Mouse (Mus musculus): Measurements from ENCODE around the gene Adgrv1. TPM values are rescaled to one million over a fixed set of nuclear protein-coding genes. Genes with fewer than 3 reads are reported as not detected.

Gene Adgrv1
- polyA plus RNA-seq, 1 experiment from 2014 or later: 54.5 TPM

GRCm38 (mm10) chr13:81425111-81425510 is 207.8 kb downstream of the Adgrv1 start:
- Histone ChIP-seq H3K4me2 (replicated peaks; ENCODE audit: low read depth, low read length) (no peak overlapping the region), H3K9me3 (ENCODE audit: control insufficient read depth, low read length) (no peaks in the 10 kb centered on the region), H3K27ac (ENCODE audit: low read depth, low read length) (no peak overlapping the region), H3K27me3 (ENCODE audit: control insufficient read depth, insufficient read depth, low read length) (no peaks in the 10 kb centered on the region), H3K9ac (ENCODE audit: low read depth, low read length) (no peak overlapping the region), H3K4me1 (replicated peaks; ENCODE audit: control insufficient read depth, insufficient read depth, low read length) (no peaks in the 10 kb centered on the region), H3K36me3 (ENCODE audit: control insufficient read depth, insufficient read depth, low read length) (no peaks in the 10 kb centered on the region), H3K4me3 (ENCODE audit: low read depth, low read length) (no peak overlapping the region)
- ATAC-seq (ENCODE audit: low FRiP score): no peak
- no peak for DNase-seq (ENCODE audit: low spot score)
- WGBS: 66% methylated on average over 6 of the region's 6 CpGs

GRCm38 (mm10) chr13:81424002-81424401 is 209.0 kb downstream of the Adgrv1 start:
- Histone ChIP-seq H3K4me3 (ENCODE audit: low read depth, low read length) (no peak overlapping the region), H3K27ac (ENCODE audit: low read depth, low read length) (no peak overlapping the region), H3K4me2 (replicated peaks; ENCODE audit: low read depth, low read length) (no peak overlapping the region), H3K9ac (ENCODE audit: low read depth, low read length) (no peak overlapping the region), H3K4me1 (replicated peaks; ENCODE audit: control insufficient read depth, insufficient read depth, low read length) (no peaks in the 10 kb centered on the region), H3K9me3 (ENCODE audit: control insufficient read depth, low read length) (no peaks in the 10 kb centered on the region), H3K27me3 (ENCODE audit: control insufficient read depth, insufficient read depth, low read length) (no peaks in the 10 kb centered on the region), H3K36me3 (ENCODE audit: control insufficient read depth, insufficient read depth, low read length) (no peaks in the 10 kb centered on the region)
- DNase-seq (ENCODE audit: low spot score) (no peak), ATAC-seq (ENCODE audit: low FRiP score) (no peak)
- 78% methylated on average over 4 of the region's 4 CpGs for WGBS

GRCm38 (mm10) chr13:81407881-81408460 is 225.0 kb downstream of the Adgrv1 start:
- WGBS: 88% methylated on average over 1 of the region's 1 CpGs

GRCm38 (mm10) chr13:81402826-81403225 is 230.1 kb downstream of the Adgrv1 start:
- H3K9ac ChIP-seq (ENCODE audit: low read depth, low read length): no peak overlapping the region
- 94% methylated on average over 3 of the region's 3 CpGs for WGBS
- H3K27me3 ChIP-seq (ENCODE audit: control insufficient read depth, insufficient read depth, low read length): no peaks in the 10 kb centered on the region
- H3K36me3 ChIP-seq (ENCODE audit: control insufficient read depth, insufficient read depth, low read length): no peaks in the 10 kb centered on the region
- H3K4me1 ChIP-seq (replicated peaks; ENCODE audit: control insufficient read depth, insufficient read depth, low read length): no peaks in the 10 kb centered on the region
- no peak for DNase-seq (ENCODE audit: low spot score)
- no peak for ATAC-seq (ENCODE audit: low FRiP score)
- H3K27ac ChIP-seq (ENCODE audit: low read depth, low read length): no peak overlapping the region
- no peaks in the 10 kb centered on the region for H3K9me3 ChIP-seq (ENCODE audit: control insufficient read depth, low read length)
- H3K4me3 ChIP-seq (ENCODE audit: low read depth, low read length): no peak overlapping the region
- H3K4me2 ChIP-seq (replicated peaks; ENCODE audit: low read depth, low read length): no peak overlapping the region

More at GRCm38 (mm10) chr13:81407881-81408460, 225.0 kb downstream of the Adgrv1 start:
- ATAC-seq (ENCODE audit: low FRiP score) (no peak), DNase-seq (ENCODE audit: low spot score) (no peak)
- H3K9me3 ChIP-seq (ENCODE audit: control insufficient read depth, low read length): no peaks in the 10 kb centered on the region
- no peaks in the 10 kb centered on the region for H3K36me3 ChIP-seq (ENCODE audit: control insufficient read depth, insufficient read depth, low read length)
- no peaks in the 10 kb centered on the region for H3K4me1 ChIP-seq (replicated peaks; ENCODE audit: control insufficient read depth, insufficient read depth, low read length)
- H3K27me3 ChIP-seq (ENCODE audit: control insufficient read depth, insufficient read depth, low read length): no peaks in the 10 kb centered on the region
- H3K4me2 ChIP-seq (replicated peaks; ENCODE audit: low read depth, low read length): no peak overlapping the region
- no peak overlapping the region for H3K27ac ChIP-seq (ENCODE audit: low read depth, low read length)
- no peak overlapping the region for H3K4me3 ChIP-seq (ENCODE audit: low read depth, low read length)
- H3K9ac ChIP-seq (ENCODE audit: low read depth, low read length): no peak overlapping the region

GRCm38 (mm10) chr13:81402191-81402590 is 230.8 kb downstream of the Adgrv1 start:
- 43% methylated on average over 2 of the region's 2 CpGs for WGBS
- no peak for ATAC-seq (ENCODE audit: low FRiP score)
- no peak overlapping the region for H3K4me2 ChIP-seq (replicated peaks; ENCODE audit: low read depth, low read length)
- DNase-seq (ENCODE audit: low spot score): no peak
- H3K27ac ChIP-seq (ENCODE audit: low read depth, low read length): no peak overlapping the region
- no peaks in the 10 kb centered on the region for H3K4me1 ChIP-seq (replicated peaks; ENCODE audit: control insufficient read depth, insufficient read depth, low read length)
- H3K4me3 ChIP-seq (ENCODE audit: low read depth, low read length): no peak overlapping the region
- H3K27me3 ChIP-seq (ENCODE audit: control insufficient read depth, insufficient read depth, low read length): no peaks in the 10 kb centered on the region
- no peaks in the 10 kb centered on the region for H3K36me3 ChIP-seq (ENCODE audit: control insufficient read depth, insufficient read depth, low read length)
- no peak overlapping the region for H3K9ac ChIP-seq (ENCODE audit: low read depth, low read length)
- no peaks in the 10 kb centered on the region for H3K9me3 ChIP-seq (ENCODE audit: control insufficient read depth, low read length)

- no peak overlapping the region for H3K4me3 ChIP-seq (ENCODE audit: low read depth, low read length)
- no peak overlapping the region for H3K27ac ChIP-seq (ENCODE audit: low read depth, low read length)
- H3K36me3 ChIP-seq (ENCODE audit: control insufficient read depth, insufficient read depth, low read length): no peaks in the 10 kb centered on the region
- no peak overlapping the region for H3K9ac ChIP-seq (ENCODE audit: low read depth, low read length)
- 91% methylated on average over 1 of the region's 1 CpGs for WGBS
- DNase-seq (ENCODE audit: low spot score) (no peak), ATAC-seq (ENCODE audit: low FRiP score) (no peak)
- no peaks in the 10 kb centered on the region for H3K4me1 ChIP-seq (replicated peaks; ENCODE audit: control insufficient read depth, insufficient read depth, low read length)
- no peaks in the 10 kb centered on the region for H3K9me3 ChIP-seq (ENCODE audit: control insufficient read depth, low read length)
- H3K4me2 ChIP-seq (replicated peaks; ENCODE audit: low read depth, low read length): no peak overlapping the region
- no peaks in the 10 kb centered on the region for H3K27me3 ChIP-seq (ENCODE audit: control insufficient read depth, insufficient read depth, low read length)
Observed at GRCm38 (mm10) chr13:81401742-81402141, 231.2 kb downstream of the Adgrv1 start.

- DNase-seq (ENCODE audit: low spot score) (no peak), ATAC-seq (ENCODE audit: low FRiP score) (no peak)
- no peaks in the 10 kb centered on the region for H3K9me3 ChIP-seq (ENCODE audit: control insufficient read depth, low read length)
- no peaks in the 10 kb centered on the region for H3K27me3 ChIP-seq (ENCODE audit: control insufficient read depth, insufficient read depth, low read length)
- H3K36me3 ChIP-seq (ENCODE audit: control insufficient read depth, insufficient read depth, low read length): no peaks in the 10 kb centered on the region
- no peak overlapping the region for H3K4me2 ChIP-seq (replicated peaks; ENCODE audit: low read depth, low read length)
- H3K4me1 ChIP-seq (replicated peaks; ENCODE audit: control insufficient read depth, insufficient read depth, low read length): no peaks in the 10 kb centered on the region
- no peak overlapping the region for H3K4me3 ChIP-seq (ENCODE audit: low read depth, low read length)
- no peak overlapping the region for H3K27ac ChIP-seq (ENCODE audit: low read depth, low read length)
- no peak overlapping the region for H3K9ac ChIP-seq (ENCODE audit: low read depth, low read length)
- WGBS: 90% methylated on average over 4 of the region's 4 CpGs
Observed at GRCm38 (mm10) chr13:81385597-81386362, 247.2 kb downstream of the Adgrv1 start.

GRCm38 (mm10) chr13:81381835-81382234 is 251.1 kb downstream of the Adgrv1 start:
- no peak for DNase-seq (ENCODE audit: low spot score)
- H3K4me1 ChIP-seq (replicated peaks; ENCODE audit: control insufficient read depth, insufficient read depth, low read length): no peaks in the 10 kb centered on the region
- 88% methylated on average over 4 of the region's 4 CpGs for WGBS
- no peaks in the 10 kb centered on the region for H3K36me3 ChIP-seq (ENCODE audit: control insufficient read depth, insufficient read depth, low read length)
- no peak overlapping the region for H3K4me2 ChIP-seq (replicated peaks; ENCODE audit: low read depth, low read length)
- H3K9ac ChIP-seq (ENCODE audit: low read depth, low read length): no peak overlapping the region
- no peaks in the 10 kb centered on the region for H3K27me3 ChIP-seq (ENCODE audit: control insufficient read depth, insufficient read depth, low read length)
- no peak for ATAC-seq (ENCODE audit: low FRiP score)
- no peaks in the 10 kb centered on the region for H3K9me3 ChIP-seq (ENCODE audit: control insufficient read depth, low read length)
- no peak overlapping the region for H3K27ac ChIP-seq (ENCODE audit: low read depth, low read length)
- H3K4me3 ChIP-seq (ENCODE audit: low read depth, low read length): no peak overlapping the region

Data from hindbrain, embryonic 11.5 days (tissue).